Mouse (Mus musculus) embryo, embryonic 10.5 days (tissue): Measurements from ENCODE around the gene Crbn.

Experiments
- DNase-seq: peaks from one replicate; pipeline ENCODE4 v3.0.0-alpha.2; 2015; ENCODE audit warnings: low spot score

Crbn gene

GRCm38 (mm10) chr6:106765892-106766291, 34.0 kb downstream of the Crbn start:
- DNase-seq, result no peak

GRCm38 (mm10) chr6:106761486-106761885, 38.4 kb downstream of the Crbn start:
- DNase-seq, result no peak

- DNase-seq, result no peak
Observed at GRCm38 (mm10) chr6:106760473-106761218, 39.2 kb downstream of the Crbn start.

GRCm38 (mm10) chr6:106758299-106758698, 41.6 kb downstream of the Crbn start:
- DNase-seq, result no peak

GRCm38 (mm10) chr6:106750291-106750690, 49.6 kb downstream of the Crbn start:
- DNase-seq, result no peak

- no peak for DNase-seq
Observed at GRCm38 (mm10) chr6:106748887-106749388, 50.9 kb downstream of the Crbn start, which contains the start of gene Il5ra. TSS of gene Il5ra (minus strand) at chr6:106749037.

GRCm38 (mm10) chr6:106747804-106748203, 52.1 kb downstream of the Crbn start:
- DNase-seq, result no peak

- no peak for DNase-seq
Observed at GRCm38 (mm10) chr6:106747251-106747650, 52.6 kb downstream of the Crbn start.

- DNase-seq, result no peak
Observed at GRCm38 (mm10) chr6:106745673-106746394, 54.0 kb downstream of the Crbn start.

- DNase-seq, result no peak
Observed at GRCm38 (mm10) chr6:106743556-106744233, 56.2 kb downstream of the Crbn start.

GRCm38 (mm10) chr6:106740244-106740825, 59.5 kb downstream of the Crbn start:
- no peak for DNase-seq

- DNase-seq, result no peak
Observed at GRCm38 (mm10) chr6:106738229-106738628, 61.6 kb downstream of the Crbn start.

GRCm38 (mm10) chr6:106732563-106732962, 67.3 kb downstream of the Crbn start:
- DNase-seq, result no peak
